Mouse (Mus musculus) embryonic facial prominence, embryonic 13.5 days (tissue): ENCODE measurements around the gene Vwa3a. TPM values are rescaled to one million over a fixed set of nuclear protein-coding genes. Genes with fewer than 3 reads are reported as not detected.
"Not testable (repeated sequence)": the region's sequence is repeated elsewhere in the genome, so short reads cannot be mapped to it uniquely, and the experiment has no call there.

Experiments
- ATAC-seq: fragments of 200-750 bp; cut with Nextera tagmentation; 2 replicates; pipeline ENCODE4 v1.8.0; 2017; ENCODE audit warnings: low read depth; ENCODE audit not compliant: insufficient number of reproducible peaks, insufficient read depth, low FRiP score, low TSS enrichment
- H3K27ac ChIP-seq: fragments of 300-500 bp; sonication (generic); 2 replicates; pipeline ENCODE4 v1.5.1; 2015; ENCODE audit warnings: moderate library complexity, mild to moderate bottlenecking, inconsistent platforms
- H3K27me3 ChIP-seq: fragments of 300-500 bp; sonication (generic); 2 replicates; pipeline ENCODE4 v1.6.1; 2015; ENCODE audit warnings: mild to moderate bottlenecking, inconsistent platforms
- H3K36me3 ChIP-seq: fragments of 300-500 bp; sonication (generic); 2 replicates; pipeline ENCODE4 v1.6.1; 2015; ENCODE audit warnings: mild to moderate bottlenecking, inconsistent platforms
- H3K4me1 ChIP-seq: fragments of 300-500 bp; sonication (generic); 2 replicates; pipeline ENCODE4 v1.6.1; 2015; ENCODE audit warnings: inconsistent platforms
- H3K4me2 ChIP-seq: fragments of 300-500 bp; sonication (generic); 2 replicates; pipeline ENCODE4 v1.6.1; 2015; ENCODE audit warnings: moderate library complexity, mild to moderate bottlenecking, inconsistent platforms
- H3K4me3 ChIP-seq: fragments of 300-500 bp; sonication (generic); 2 replicates; pipeline ENCODE4 v1.5.1; 2015; ENCODE audit warnings: mild to moderate bottlenecking, inconsistent platforms
- H3K9ac ChIP-seq: fragments of 300-500 bp; sonication (generic); 2 replicates; pipeline ENCODE4 v1.6.1; 2015; ENCODE audit warnings: mild to moderate bottlenecking, inconsistent platforms
- H3K9me3 ChIP-seq: fragments of 300-500 bp; sonication (generic); 2 replicates; pipeline ENCODE4 v1.6.1; 2016; ENCODE audit warnings: inconsistent platforms
- WGBS: fragments of 180-500 bp; shearing (Covaris S2); methylation state at CpG from one replicate; pipeline ENCODE4 v1.1.7; 2015; ENCODE audit warnings: mixed read lengths; 5-methylcytosine and 5-hydroxymethylcytosine counted together
- polyA plus RNA-seq: library from polyadenylated mRNA; unstranded; fragments of >200 nt; fragmentation: Nextera tagmentation; extraction: Ambion mirVana; gene quantifications from 2 replicates; pipeline ENCODE4 v1.2.1, GENCODE M21; 2015

The Vwa3a gene
- polyA plus RNA-seq = 0.15 and 0.28 TPM in 2 replicates

DNA sequence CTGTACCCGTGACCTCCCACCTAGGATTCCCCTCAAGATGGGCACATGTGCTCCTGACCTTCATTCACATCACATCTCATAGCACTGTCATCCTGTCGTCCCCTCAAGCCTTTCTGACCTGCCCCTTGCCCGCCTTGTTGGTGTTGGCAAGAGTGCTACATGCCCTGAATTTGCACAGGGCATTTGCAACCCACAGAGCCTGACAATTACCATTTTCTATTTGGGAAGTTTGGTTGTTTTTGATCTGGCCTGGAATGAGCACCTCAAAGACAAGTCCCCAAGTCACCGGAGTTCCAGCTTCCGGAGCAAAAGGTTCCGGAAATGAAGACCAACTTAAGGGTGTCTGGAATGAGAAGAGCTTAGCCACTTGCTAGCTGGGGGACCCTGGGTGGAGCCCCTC is at the start of gene Vwa3a:
Gene Vwa3a (plus strand): TSS at position 301 of the 400 bp plus-strand sequence.
- no peaks in the 10 kb centered on the region for H3K9me3 ChIP-seq
- ATAC-seq = no peak
- no peak within 1 kb of the TSS for H3K4me2 ChIP-seq
- H3K27ac ChIP-seq = no peak within 1 kb of the TSS
- H3K4me3 ChIP-seq = no peak within 1 kb of the TSS
- no peak within 1 kb of the TSS for H3K9ac ChIP-seq
- no peaks in the 10 kb centered on the region for H3K4me1 ChIP-seq
- no peaks in the 10 kb centered on the region for H3K27me3 ChIP-seq
- 79% methylated on average over 6 of the region's 6 CpGs for WGBS
- peaks cover 6% of the 10 kb centered on the region; the same call in 1 of the 2 replicates for H3K36me3 ChIP-seq

DNA sequence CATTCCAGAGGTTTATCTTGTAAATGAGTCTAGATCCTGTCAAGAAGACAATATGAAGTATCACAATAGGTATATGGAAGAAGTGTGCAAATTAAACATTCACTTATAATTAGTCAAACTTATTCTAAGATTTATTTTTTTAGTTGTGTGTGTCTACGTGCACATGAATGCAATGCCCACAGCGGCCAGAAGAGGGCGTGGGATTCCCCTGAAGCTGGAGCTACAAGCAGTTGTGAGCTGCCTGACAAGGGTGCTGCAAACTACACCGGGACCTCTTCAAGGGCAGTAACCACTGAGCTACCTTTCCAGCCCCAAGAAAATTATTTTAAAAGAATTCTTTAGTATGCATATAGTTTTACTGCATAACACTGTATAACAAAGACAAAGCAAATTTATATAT is 48.5 kb upstream of the Vwa3a start:
- ATAC-seq = no peak
- H3K4me1 ChIP-seq = peaks cover 8% of the 10 kb centered on the region; the same call in 1 of the 2 replicates
- no peak overlapping the region for H3K9ac ChIP-seq
- H3K9me3 ChIP-seq = no peaks in the 10 kb centered on the region
- no peaks in the 10 kb centered on the region for H3K27me3 ChIP-seq
- peaks cover 12% of the 10 kb centered on the region for H3K36me3 ChIP-seq
- H3K4me3 ChIP-seq = no peak overlapping the region
- no peak overlapping the region for H3K4me2 ChIP-seq
- 73% methylated on average over 4 of the region's 4 CpGs for WGBS
- no peak overlapping the region for H3K27ac ChIP-seq

DNA sequence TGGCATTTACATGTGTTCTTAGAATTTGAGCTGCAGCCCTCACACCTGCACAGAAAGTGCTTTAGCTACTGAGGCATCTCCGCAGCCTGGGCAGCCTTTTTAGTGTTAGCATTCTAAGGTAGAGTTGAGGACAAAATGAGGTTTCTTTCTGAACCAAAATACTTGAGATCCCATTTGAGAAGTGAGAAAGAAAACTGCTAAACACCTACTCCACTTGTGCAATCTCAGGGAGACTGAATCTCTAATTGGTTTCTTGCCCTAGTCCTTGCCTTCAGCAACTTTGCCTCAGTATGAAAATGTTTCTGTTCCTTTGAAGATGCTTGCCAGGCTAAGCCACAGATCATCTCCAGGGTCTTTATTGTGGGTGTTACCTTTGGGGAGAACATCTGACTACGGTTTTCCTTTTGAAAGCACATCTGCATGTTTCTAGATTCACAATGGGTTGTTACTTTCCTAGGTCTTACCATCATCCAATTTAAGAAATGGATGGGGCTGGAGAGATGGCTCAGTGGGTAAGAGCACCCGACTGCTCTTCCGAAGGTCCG is 45.2 kb upstream of the Vwa3a start:
- no peak overlapping the region for H3K4me2 ChIP-seq
- H3K27ac ChIP-seq = no peak overlapping the region
- no peak overlapping the region for H3K4me3 ChIP-seq
- no peak for ATAC-seq
- H3K27me3 ChIP-seq = no peaks in the 10 kb centered on the region
- no peaks in the 10 kb centered on the region for H3K9me3 ChIP-seq
- WGBS = 96% methylated on average over 5 of the region's 5 CpGs
- no peak overlapping the region for H3K9ac ChIP-seq
- no peaks in the 10 kb centered on the region for H3K4me1 ChIP-seq
- peaks cover 18% of the 10 kb centered on the region for H3K36me3 ChIP-seq

- Histone ChIP-seq H3K4me1 (no peaks in the 10 kb centered on the region), H3K36me3 (peaks cover 18% of the 10 kb centered on the region), H3K4me3 (no peak overlapping the region), H3K4me2 (no peak overlapping the region), H3K9ac (no peak overlapping the region), H3K9me3 (no peaks in the 10 kb centered on the region), H3K27me3 (no peaks in the 10 kb centered on the region), H3K27ac (no peak overlapping the region)
- ATAC-seq = no peak
- 39% methylated on average over 6 of the region's 6 CpGs for WGBS
Measured at GRCm38 (mm10) chr7:120695196-120695595, 43.9 kb upstream of the Vwa3a start.

GRCm38 (mm10) chr7:120695641-120696040 is 43.5 kb upstream of the Vwa3a start:
- H3K27me3 ChIP-seq = no peaks in the 10 kb centered on the region
- no peaks in the 10 kb centered on the region for H3K4me1 ChIP-seq
- no peak overlapping the region for H3K9ac ChIP-seq
- ATAC-seq = no peak
- peaks cover 17% of the 10 kb centered on the region for H3K36me3 ChIP-seq
- no peak overlapping the region for H3K4me3 ChIP-seq
- no peak overlapping the region for H3K27ac ChIP-seq
- no peak overlapping the region for H3K4me2 ChIP-seq
- H3K9me3 ChIP-seq = no peaks in the 10 kb centered on the region
- 61% methylated on average over 1 of the region's 1 CpGs for WGBS

DNA sequence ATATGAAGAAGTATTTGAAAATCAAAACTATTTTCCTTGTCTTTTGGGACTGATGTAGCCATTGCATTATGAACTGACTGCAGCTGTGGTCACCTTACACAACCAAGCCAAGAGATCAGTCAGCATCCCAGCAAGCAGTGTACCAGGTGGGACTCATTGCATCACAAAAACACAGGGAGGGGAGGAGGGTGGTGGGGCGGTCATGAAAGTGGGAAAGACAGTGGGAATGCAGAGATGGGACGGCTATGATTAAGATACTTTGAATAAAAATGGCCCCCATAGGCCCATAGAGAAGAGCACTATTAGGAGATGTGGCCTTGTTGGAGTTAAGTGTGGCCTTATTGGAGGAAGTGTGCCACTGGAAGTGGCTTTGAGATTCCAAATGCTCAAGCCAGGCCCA is 42.8 kb upstream of the Vwa3a start:
- Histone ChIP-seq H3K4me1 (no peaks in the 10 kb centered on the region), H3K4me2 (no peak overlapping the region), H3K36me3 (peaks cover 13% of the 10 kb centered on the region), H3K27me3 (no peaks in the 10 kb centered on the region), H3K9me3 (no peaks in the 10 kb centered on the region), H3K9ac (no peak overlapping the region), H3K4me3 (no peak overlapping the region), H3K27ac (no peak overlapping the region)
- ATAC-seq = no peak
- 91% methylated on average over 2 of the region's 2 CpGs for WGBS

GRCm38 (mm10) chr7:120699586-120699985 is 39.5 kb upstream of the Vwa3a start:
- H3K36me3 ChIP-seq = 0 out of 2 replicates have a peak, but pooled peaks cover 6% of the 10 kb centered on the region
- H3K9me3 ChIP-seq = no peaks in the 10 kb centered on the region
- 88% methylated on average over 6 of the region's 6 CpGs for WGBS
- H3K27me3 ChIP-seq = no peaks in the 10 kb centered on the region
- H3K4me1 ChIP-seq = no peaks in the 10 kb centered on the region
- no peak overlapping the region for H3K9ac ChIP-seq
- H3K27ac ChIP-seq = no peak overlapping the region
- H3K4me3 ChIP-seq = no peak overlapping the region
- H3K4me2 ChIP-seq = no peak overlapping the region
- ATAC-seq = no peak

DNA sequence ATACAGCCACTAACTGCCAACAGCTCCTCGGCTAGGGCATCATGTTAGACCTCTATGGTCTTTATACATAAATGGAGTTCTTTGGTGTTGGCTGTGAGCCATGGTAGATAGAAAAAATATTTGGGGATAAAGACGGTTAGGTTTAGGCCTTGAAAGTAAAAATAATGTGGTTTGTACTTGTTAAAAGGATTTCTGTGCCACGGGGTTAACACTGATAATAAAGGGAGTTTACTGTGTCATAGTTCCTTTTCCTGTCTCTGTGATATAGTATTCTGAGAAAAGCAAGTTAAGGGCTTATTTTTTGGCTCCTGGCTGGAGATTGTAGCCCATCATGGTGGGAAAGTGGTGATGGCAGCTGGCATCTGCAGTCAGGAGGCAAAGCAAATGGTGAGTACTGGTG is 35.2 kb upstream of the Vwa3a start:
- no peaks in the 10 kb centered on the region for H3K36me3 ChIP-seq
- no peak overlapping the region for H3K27ac ChIP-seq
- no peak overlapping the region for H3K4me2 ChIP-seq
- WGBS = 68% methylated on average over 3 of the region's 3 CpGs
- no peaks in the 10 kb centered on the region for H3K9me3 ChIP-seq
- no peaks in the 10 kb centered on the region for H3K27me3 ChIP-seq
- H3K9ac ChIP-seq = no peak overlapping the region
- no peak overlapping the region for H3K4me3 ChIP-seq
- no peak for ATAC-seq
- H3K4me1 ChIP-seq = no peaks in the 10 kb centered on the region

GRCm38 (mm10) chr7:120712071-120712470 is 27.0 kb upstream of the Vwa3a start:
- H3K27ac ChIP-seq = no peak overlapping the region
- WGBS = 94% methylated on average over 2 of the region's 2 CpGs
- no peak overlapping the region for H3K9ac ChIP-seq
- H3K9me3 ChIP-seq = no peaks in the 10 kb centered on the region
- no peaks in the 10 kb centered on the region for H3K27me3 ChIP-seq
- H3K36me3 ChIP-seq = peaks cover 7% of the 10 kb centered on the region; the same call in 1 of the 2 replicates
- ATAC-seq = no peak
- no peak overlapping the region for H3K4me3 ChIP-seq
- peaks cover 4% of the 10 kb centered on the region; the same call in 1 of the 2 replicates for H3K4me1 ChIP-seq
- H3K4me2 ChIP-seq = no peak overlapping the region

DNA sequence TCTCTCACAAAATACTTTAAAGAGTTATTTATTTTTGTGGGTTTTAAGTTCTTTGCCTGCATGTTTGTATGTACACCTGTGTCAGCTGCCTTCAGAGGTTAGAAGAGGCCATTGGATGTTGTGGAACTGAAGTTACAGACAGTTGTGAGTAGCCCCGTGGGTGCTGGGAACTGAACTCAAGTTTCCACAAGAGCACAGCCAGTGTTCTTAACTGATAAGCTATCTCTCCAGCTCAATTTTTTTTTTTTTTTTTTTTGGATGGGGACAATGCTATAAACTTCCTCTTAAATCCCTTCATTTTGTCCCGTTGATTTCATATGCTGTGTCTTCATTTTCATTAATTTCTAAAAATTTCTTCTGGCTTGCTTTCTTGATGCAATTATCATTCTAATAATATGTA is 25.9 kb upstream of the Vwa3a start:
- WGBS = 96% methylated on average over 2 of the region's 2 CpGs
- Histone ChIP-seq H3K27me3 (no peaks in the 10 kb centered on the region), H3K27ac (no peak overlapping the region), H3K36me3 (peaks cover 7% of the 10 kb centered on the region; the same call in 1 of the 2 replicates), H3K4me1 (peaks cover 4% of the 10 kb centered on the region; the same call in 1 of the 2 replicates), H3K9ac (no peak overlapping the region), H3K9me3 (no peaks in the 10 kb centered on the region), H3K4me2 (no peak overlapping the region), H3K4me3 (no peak overlapping the region)
- no peak for ATAC-seq

- not testable (repeated sequence) for H3K4me1 ChIP-seq, H3K9me3 ChIP-seq, H3K27me3 ChIP-seq, H3K4me2 ChIP-seq, H3K27ac ChIP-seq, H3K36me3 ChIP-seq, H3K4me3 ChIP-seq, ATAC-seq, H3K9ac ChIP-seq
- 94% methylated on average over 11 of the region's 11 CpGs for WGBS
Measured at GRCm38 (mm10) chr7:120713951-120714350, 25.2 kb upstream of the Vwa3a start.

DNA sequence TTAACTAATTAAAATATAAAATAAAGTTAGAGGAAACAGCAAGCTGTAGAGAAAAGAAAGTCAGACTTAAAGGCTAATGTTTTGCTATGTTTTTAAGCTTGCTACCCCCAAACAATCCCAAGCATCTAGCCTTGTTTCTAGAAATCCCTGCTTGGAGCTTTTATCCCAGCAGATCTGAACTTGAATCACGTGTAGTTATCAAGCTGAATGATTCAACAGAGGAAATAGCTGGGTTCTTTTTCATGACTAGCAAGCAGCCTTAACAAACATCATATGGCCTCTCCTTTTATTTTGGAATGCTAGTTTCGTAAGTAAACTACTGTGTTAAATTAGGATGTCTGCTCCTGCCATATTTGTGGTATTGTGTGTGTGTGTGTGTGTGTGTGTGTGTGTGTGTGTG is 21.9 kb upstream of the Vwa3a start:
- H3K4me1 ChIP-seq = peaks cover 4% of the 10 kb centered on the region; the same call in 1 of the 2 replicates
- no peaks in the 10 kb centered on the region for H3K27me3 ChIP-seq
- no peak overlapping the region for H3K27ac ChIP-seq
- H3K36me3 ChIP-seq = peaks cover 11% of the 10 kb centered on the region
- ATAC-seq = no peak
- 31% methylated on average over 2 of the region's 2 CpGs for WGBS
- no peak overlapping the region for H3K9ac ChIP-seq
- no peak overlapping the region for H3K4me3 ChIP-seq
- H3K9me3 ChIP-seq = no peaks in the 10 kb centered on the region
- H3K4me2 ChIP-seq = no peak overlapping the region
